Mouse (Mus musculus) limb, embryonic 14.5 days (tissue): Measurements from ENCODE around the gene Odf3l1. TPM values are rescaled to one million over a fixed set of nuclear protein-coding genes. Genes with fewer than 3 reads are reported as not detected.

ENCODE experiments used
- ATAC-seq: fragments of 200-750 bp; cut with Nextera tagmentation; 2 replicates; pipeline ENCODE4 v1.8.0; 2017; ENCODE audit warnings: low read depth, moderate number of reproducible peaks, moderate TSS enrichment; ENCODE audit not compliant: low FRiP score
- DNase-seq: peaks from one replicate; pipeline ENCODE4 v3.0.0-alpha.2; 2015; ENCODE audit warnings: low spot score
- H3K27ac ChIP-seq: fragments of 300-500 bp; sonication (generic); replicated peaks from 2 replicates; pipeline ENCODE4 v1.5.1; 2014; ENCODE audit warnings: low read depth, mild to moderate bottlenecking, low read length, moderate library complexity, mixed read lengths
- H3K27me3 ChIP-seq: fragments of 300-500 bp; sonication (generic); 2 replicates; pipeline ENCODE4 v1.6.1; 2014; ENCODE audit warnings: low read length, mixed read lengths; ENCODE audit not compliant: control insufficient read depth, insufficient read depth
- H3K36me3 ChIP-seq: fragments of 300-500 bp; sonication (generic); 2 replicates; pipeline ENCODE4 v1.6.1; 2014; ENCODE audit warnings: mild to moderate bottlenecking, low read length, moderate library complexity, mixed read lengths; ENCODE audit not compliant: control insufficient read depth, insufficient read depth
- H3K4me1 ChIP-seq: fragments of 300-500 bp; sonication (generic); 2 replicates; pipeline ENCODE4 v1.6.1; 2014; ENCODE audit warnings: antibody characterized with exemption, low read length, mixed read lengths; ENCODE audit not compliant: control insufficient read depth, insufficient read depth
- H3K4me2 ChIP-seq: fragments of 300-500 bp; sonication (generic); replicated peaks from 2 replicates; pipeline ENCODE4 v1.6.1; 2014; ENCODE audit warnings: low read depth, mild to moderate bottlenecking, low read length, moderate library complexity; ENCODE audit not compliant: severe bottlenecking
- H3K4me3 ChIP-seq: fragments of 300-500 bp; sonication (generic); replicated peaks from 2 replicates; pipeline ENCODE4 v1.5.1; 2014; ENCODE audit warnings: low read length
- H3K9ac ChIP-seq: fragments of 300-500 bp; sonication (generic); 2 replicates; pipeline ENCODE4 v1.6.1; 2014; ENCODE audit warnings: mild to moderate bottlenecking, low read depth, low read length, moderate library complexity; ENCODE audit not compliant: severe bottlenecking
- H3K9me3 ChIP-seq: fragments of 300-500 bp; sonication (generic); 2 replicates; pipeline ENCODE4 v1.6.1; 2016; ENCODE audit warnings: low read length; ENCODE audit not compliant: control insufficient read depth
- POLR2A ChIP-seq: fragments of 200-500 bp; IDR thresholded peaks from 2 replicates; pipeline ENCODE4 v1.8.0; 2012; ENCODE audit warnings: inconsistent platforms, mild to moderate bottlenecking, moderate library complexity, borderline replicate concordance; ENCODE audit not compliant: insufficient read depth, insufficient read length; ENCODE audit errors: extremely low read depth
- WGBS: fragments of 180-500 bp; shearing (Covaris S2); extraction: QIAGEN DNeasy Blood & Tissue Kit; methylation state at CpG from one replicate; pipeline ENCODE4 v1.1.7; 2014; 5-methylcytosine and 5-hydroxymethylcytosine counted together
- polyA plus RNA-seq, 2 experiments: library from polyadenylated mRNA; depleted of rRNA in 1 of 2; stranded (reverse) in 1 of 2; unstranded in 1 of 2; fragments of >200 nt; fragmentation: Nextera tagmentation in 1 of 2; extraction: Ambion mirVana in 1 of 2; gene quantifications; 2 replicates each; pipeline versions ENCODE4 v1.2.1 to v1.2.3; 2012 to 2014

The Odf3l1 gene
- polyA plus RNA-seq, 2 experiments, result 1.7 to 2.6 TPM

DNA sequence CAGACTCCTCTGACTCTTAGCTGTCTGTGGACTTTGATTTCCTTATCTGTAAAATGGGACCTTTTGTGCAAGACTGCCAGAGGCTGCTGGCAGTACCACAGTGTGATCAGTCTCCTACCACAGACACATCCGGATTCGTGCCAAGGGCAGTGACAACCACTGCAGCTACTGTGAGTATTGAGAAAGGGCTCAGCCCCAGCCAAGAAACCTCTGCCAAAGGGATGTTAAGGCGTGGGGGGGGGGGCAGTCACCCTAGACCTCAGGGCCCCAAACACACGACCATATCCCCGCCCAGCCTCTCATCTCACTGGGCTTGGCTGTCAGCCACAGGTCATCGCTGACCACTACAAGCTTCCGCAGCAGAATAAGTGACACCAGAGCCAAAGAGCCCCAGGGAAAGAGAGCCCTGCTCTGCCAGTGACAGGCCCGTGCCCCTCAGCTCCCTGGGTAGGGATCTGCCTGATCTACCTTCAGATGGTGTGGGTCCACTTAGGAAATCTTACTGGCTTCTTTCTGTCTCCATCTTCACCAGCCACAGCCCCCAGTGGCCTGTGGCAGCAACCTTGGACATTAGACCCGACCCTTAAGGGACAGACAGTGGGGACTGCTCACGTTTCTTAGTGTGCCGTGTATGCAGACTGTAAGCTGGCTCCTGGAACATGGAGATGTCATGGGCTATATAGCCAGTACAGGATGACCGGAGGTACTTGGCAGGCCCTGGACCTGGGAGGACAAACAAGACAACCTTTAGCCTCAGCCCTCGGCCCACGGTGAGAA lies 14.2 kb downstream of the Odf3l1 start:
- H3K9me3 ChIP-seq, result no peaks in the 10 kb centered on the region
- ATAC-seq (no peak), DNase-seq (no peak)
- H3K27me3 ChIP-seq, result no peaks in the 10 kb centered on the region
- no peak overlapping the region for H3K4me3 ChIP-seq
- H3K27ac ChIP-seq, result no peak overlapping the region
- no peaks in the 10 kb centered on the region for H3K36me3 ChIP-seq
- no peak overlapping the region for H3K9ac ChIP-seq
- no peak for TF ChIP-seq POLR2A
- H3K4me2 ChIP-seq, result no peak overlapping the region
- no peaks in the 10 kb centered on the region for H3K4me1 ChIP-seq
- 73% methylated on average over 14 of the region's 14 CpGs for WGBS

DNA sequence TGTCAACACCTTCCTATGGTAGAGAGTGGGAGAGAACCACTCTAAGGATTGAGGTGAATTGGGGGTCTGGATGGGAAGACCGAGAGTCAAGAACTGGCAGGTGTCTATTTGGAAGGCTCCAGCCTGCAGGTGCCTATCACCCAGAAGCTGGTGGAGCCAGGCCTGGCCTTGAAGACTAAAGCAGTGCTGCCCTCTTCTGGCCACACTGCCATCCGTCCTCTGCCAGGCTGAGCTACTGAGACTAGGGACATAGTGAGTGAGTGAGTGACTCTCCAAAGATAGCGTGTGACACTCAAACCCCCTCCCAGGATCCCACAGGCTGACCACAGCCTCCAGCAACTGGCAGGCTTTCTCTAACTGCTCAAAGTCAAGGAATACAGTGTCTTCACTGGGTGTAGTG lies 17.0 kb downstream of the Odf3l1 start:
- no peak overlapping the region for H3K27ac ChIP-seq
- no peak for TF ChIP-seq POLR2A

DNA sequence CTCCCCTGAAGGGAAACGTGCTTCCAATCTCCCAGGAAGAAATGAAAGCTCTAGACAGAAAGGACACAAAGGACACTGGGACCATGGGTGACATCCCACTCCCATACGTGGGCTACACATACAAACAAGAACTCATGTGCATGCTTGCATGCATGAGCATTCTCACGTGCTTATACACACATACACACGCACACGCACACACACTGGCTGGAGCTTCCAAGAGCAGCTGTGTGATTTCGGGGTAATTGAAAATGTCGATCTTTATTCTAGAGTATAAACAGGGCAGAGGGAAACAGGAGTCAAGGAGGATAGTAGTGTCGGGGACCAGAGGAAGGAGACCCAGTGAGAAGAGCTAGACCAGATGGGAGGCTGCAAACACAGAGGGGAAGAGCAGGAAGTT lies 19.8 kb downstream of the Odf3l1 start:
- no peak overlapping the region for H3K4me3 ChIP-seq
- WGBS, result 67% methylated on average over 8 of the region's 8 CpGs
- TF ChIP-seq POLR2A, result no peak
- H3K9me3 ChIP-seq, result no peaks in the 10 kb centered on the region
- no peak overlapping the region for H3K9ac ChIP-seq
- H3K36me3 ChIP-seq, result no peaks in the 10 kb centered on the region
- no peak overlapping the region for H3K4me2 ChIP-seq
- H3K27me3 ChIP-seq, result no peaks in the 10 kb centered on the region
- DNase-seq (no peak), ATAC-seq (no peak)
- H3K27ac ChIP-seq, result no peak overlapping the region
- peaks cover 16% of the 10 kb centered on the region for H3K4me1 ChIP-seq

More for the DNA sequence above, 17.0 kb downstream of the Odf3l1 start:
- no peak overlapping the region for H3K4me2 ChIP-seq
- H3K36me3 ChIP-seq, result no peaks in the 10 kb centered on the region
- H3K9ac ChIP-seq, result no peak overlapping the region
- 10% methylated on average over 3 of the region's 3 CpGs for WGBS
- ATAC-seq (no peak), DNase-seq (peak; percentile 79)
- H3K27me3 ChIP-seq, result no peaks in the 10 kb centered on the region
- H3K9me3 ChIP-seq, result no peaks in the 10 kb centered on the region
- H3K4me3 ChIP-seq, result no peak overlapping the region
- peaks cover 5% of the 10 kb centered on the region; the same call in 1 of the 2 replicates for H3K4me1 ChIP-seq

DNA sequence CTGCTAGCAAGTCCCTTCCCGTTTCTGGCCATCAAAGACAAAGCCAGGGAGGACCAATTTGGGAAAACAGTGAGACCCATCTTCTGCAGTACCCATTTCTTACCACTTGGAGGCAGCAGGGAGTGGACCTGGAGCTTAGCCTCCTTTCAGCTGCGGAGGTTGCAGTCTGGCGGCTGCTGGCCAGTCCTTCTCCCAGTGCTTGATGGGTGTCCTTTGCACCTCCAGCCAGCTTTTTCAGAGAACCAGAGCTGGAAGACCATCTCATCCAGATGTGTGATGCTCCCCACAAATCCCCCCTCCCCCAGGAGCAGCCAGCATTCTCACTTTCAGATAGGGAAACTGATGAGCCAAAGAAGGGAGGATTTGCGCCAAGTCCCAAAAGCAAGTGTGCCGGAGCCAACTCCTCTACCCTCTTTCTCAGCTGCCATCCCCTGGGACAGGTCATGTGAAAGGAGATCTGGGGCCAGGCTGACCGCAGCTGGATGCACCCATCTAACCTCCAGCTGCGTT lies 20.7 kb downstream of the Odf3l1 start:
- WGBS, result 41% methylated on average over 7 of the region's 7 CpGs
- Histone ChIP-seq H3K27me3 (no peaks in the 10 kb centered on the region), H3K4me3 (no peak overlapping the region), H3K9me3 (no peaks in the 10 kb centered on the region), H3K4me2 (no peak overlapping the region), H3K36me3 (no peaks in the 10 kb centered on the region), H3K4me1 (peaks cover 16% of the 10 kb centered on the region), H3K9ac (no peak overlapping the region), H3K27ac (no peak overlapping the region)
- DNase-seq (peak; percentile 76), ATAC-seq (0 out of 2 replicates have a peak, but pooled peaks have one; percentile 58)
- no peak for TF ChIP-seq POLR2A

DNA sequence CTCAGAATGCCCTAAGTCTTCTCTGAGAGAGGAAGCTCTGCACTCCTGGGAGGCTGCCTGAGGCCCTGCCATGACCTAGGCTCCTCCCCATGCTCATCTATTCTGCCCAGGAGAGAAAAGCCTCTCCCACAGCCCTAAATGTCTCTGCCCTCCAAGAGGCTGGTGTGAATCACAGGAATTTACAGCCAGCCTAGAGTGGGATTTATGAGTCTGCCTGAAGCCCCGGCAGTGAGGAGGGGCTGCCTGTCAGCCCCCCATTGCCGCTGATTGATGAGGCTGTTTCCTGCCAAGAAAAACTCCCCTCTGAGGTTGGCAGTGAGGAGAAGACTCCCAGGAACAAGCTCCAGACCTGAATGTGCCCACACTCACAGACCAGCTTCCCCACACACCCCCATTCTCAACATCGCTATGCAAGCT lies 22.2 kb downstream of the Odf3l1 start:
- no peak overlapping the region for H3K4me3 ChIP-seq
- no peak for TF ChIP-seq POLR2A
- no peak overlapping the region for H3K27ac ChIP-seq
- H3K4me1 ChIP-seq, result peaks cover 16% of the 10 kb centered on the region
- H3K4me2 ChIP-seq, result no peak overlapping the region
- H3K9me3 ChIP-seq, result no peaks in the 10 kb centered on the region
- no peak for DNase-seq
- H3K36me3 ChIP-seq, result no peaks in the 10 kb centered on the region
- 12% methylated on average over 3 of the region's 3 CpGs for WGBS
- no peak overlapping the region for H3K9ac ChIP-seq
- ATAC-seq, result peak; percentile 32; the same call in 1 of the 2 replicates
- H3K27me3 ChIP-seq, result no peaks in the 10 kb centered on the region
